ENCODE assay signal across 29 mouse cellular contexts in the genomic region with DNA sequence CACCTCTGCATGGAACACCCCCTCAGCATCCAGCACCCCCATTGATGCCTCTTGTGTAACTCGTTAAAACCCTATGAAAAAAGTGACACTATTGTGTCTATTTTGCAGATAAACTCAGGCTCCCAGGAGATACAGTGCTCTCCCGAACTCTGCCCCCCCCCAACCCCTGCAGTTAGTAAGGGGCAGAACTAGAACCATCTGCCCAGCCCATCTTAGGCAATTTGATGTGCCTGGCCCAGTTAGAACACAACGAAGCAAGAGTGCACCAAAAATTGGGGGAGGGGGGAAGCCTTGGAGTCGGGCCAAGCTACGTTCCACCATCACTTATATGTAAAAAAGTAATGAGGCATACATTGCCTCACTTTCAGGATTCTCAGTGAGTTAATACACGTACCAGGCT.
DNase-seq lines count a peak whose midpoint lies in the region; ATAC-seq and TF ChIP-seq lines count a peak whose summit lies in the region.
"Had no signal": no experiment of that assay in that cellular context is flagged by ENCODE, and none has a peak within 500 bp of the region (broad histone marks: within the 10 kb centered on the region; RNA-seq: fewer than 3 reads in every experiment).

No protein-coding gene starts in this region.

- H3K27me3 ChIP-seq in heart, embryonic 13.5 days (replicated peaks) = no peaks in the 10 kb centered on the region
- no peaks in the 10 kb centered on the region for H3K27me3 ChIP-seq in intestine, embryonic 15.5 days (replicated peaks)
- no peaks in the 10 kb centered on the region for H3K27me3 ChIP-seq in intestine, embryonic 16.5 days (replicated peaks; ENCODE audit: control insufficient read depth, insufficient read depth, low read length)
- H3K27me3 ChIP-seq in lung, embryonic 14.5 days (ENCODE audit: insufficient read depth, low read length) = no peaks in the 10 kb centered on the region
- no peaks in the 10 kb centered on the region for H3K27me3 ChIP-seq in lung, embryonic 16.5 days (ENCODE audit: control insufficient read depth, insufficient read depth, low read depth, low read length)
- H3K27me3 ChIP-seq: CH12.LX, Patski had no signal

- no peaks in the 10 kb centered on the region for H3K9me3 ChIP-seq in heart, embryonic 13.5 days
- no peaks in the 10 kb centered on the region for H3K9me3 ChIP-seq in intestine, embryonic 15.5 days
- no peaks in the 10 kb centered on the region for H3K9me3 ChIP-seq in intestine, embryonic 16.5 days (ENCODE audit: control insufficient read depth, low read length)
- no peaks in the 10 kb centered on the region for H3K9me3 ChIP-seq in lung, embryonic 14.5 days (ENCODE audit: low read depth, low read length)
- H3K9me3 ChIP-seq in lung, embryonic 16.5 days (ENCODE audit: control insufficient read depth, low read length) = no peaks in the 10 kb centered on the region
- H3K9me3 ChIP-seq: embryonic facial prominence, embryonic 13.5 days; embryonic facial prominence, embryonic 15.5 days; forebrain, embryonic 10.5 days; forebrain, embryonic 12.5 days had no signal

- H3K36me3 ChIP-seq in heart, embryonic 13.5 days = no peaks in the 10 kb centered on the region
- H3K36me3 ChIP-seq in intestine, embryonic 15.5 days = no peaks in the 10 kb centered on the region
- H3K36me3 ChIP-seq in intestine, embryonic 16.5 days (ENCODE audit: control insufficient read depth, insufficient read depth, low read length) = no peaks in the 10 kb centered on the region
- H3K36me3 ChIP-seq in lung, embryonic 14.5 days (ENCODE audit: insufficient read depth) = no peaks in the 10 kb centered on the region
- H3K36me3 ChIP-seq in lung, embryonic 16.5 days (ENCODE audit: control insufficient read depth, insufficient read depth, low read length) = no peaks in the 10 kb centered on the region
- H3K36me3 ChIP-seq: embryonic facial prominence, embryonic 13.5 days; embryonic facial prominence, embryonic 15.5 days; forebrain, embryonic 10.5 days; forebrain, embryonic 12.5 days; G1E had no signal

- H3K4me2 ChIP-seq in heart, embryonic 13.5 days = 0 out of 2 replicates have a peak overlapping the region, but pooled peaks have one; percentile 7
- H3K4me2 ChIP-seq in intestine, embryonic 15.5 days (replicated peaks) = no peak overlapping the region
- H3K4me2 ChIP-seq in intestine, embryonic 16.5 days (ENCODE audit: low read depth, low read length) = no peak overlapping the region
- H3K4me2 ChIP-seq in lung, embryonic 14.5 days = no peak overlapping the region
- no peak overlapping the region for H3K4me2 ChIP-seq in lung, embryonic 16.5 days (ENCODE audit: low read depth, low read length)
- H3K4me2 ChIP-seq: embryonic facial prominence, embryonic 13.5 days; embryonic facial prominence, embryonic 15.5 days; forebrain, embryonic 12.5 days had no signal

- no peak overlapping the region for H3K4me3 ChIP-seq in heart, embryonic 13.5 days
- H3K4me3 ChIP-seq in intestine, embryonic 15.5 days (replicated peaks) = no peak overlapping the region
- H3K4me3 ChIP-seq in intestine, embryonic 16.5 days (ENCODE audit: low read length) = no peak overlapping the region
- no peak overlapping the region for H3K4me3 ChIP-seq in lung, embryonic 14.5 days (ENCODE audit: low read depth, low read length)
- no peak overlapping the region for H3K4me3 ChIP-seq in lung, embryonic 16.5 days (ENCODE audit: low read length)
- H3K4me3 ChIP-seq: embryonic facial prominence, embryonic 13.5 days; embryonic facial prominence, embryonic 15.5 days; erythroblast, embryonic 14.5 days; forebrain, embryonic 10.5 days; forebrain, embryonic 12.5 days had no signal

- peaks cover 55% of the 10 kb centered on the region for H3K4me1 ChIP-seq in heart, embryonic 13.5 days
- no peaks in the 10 kb centered on the region for H3K4me1 ChIP-seq in intestine, embryonic 15.5 days (replicated peaks)
- peaks cover 3% of the 10 kb centered on the region; the same call in 1 of the 2 replicates for H3K4me1 ChIP-seq in intestine, embryonic 16.5 days (ENCODE audit: control insufficient read depth, insufficient read depth, low read length)
- H3K4me1 ChIP-seq in lung, embryonic 14.5 days (ENCODE audit: insufficient read depth) = peaks cover 7% of the 10 kb centered on the region; the same call in 1 of the 2 replicates
- H3K4me1 ChIP-seq in lung, embryonic 16.5 days (replicated peaks; ENCODE audit: control insufficient read depth, insufficient read depth, low read length) = peaks cover 5% of the 10 kb centered on the region
- H3K4me1 ChIP-seq: embryonic facial prominence, embryonic 15.5 days had no signal

- peak overlapping the region; percentile 51 for H3K27ac ChIP-seq in heart, embryonic 13.5 days (replicated peaks)
- 0 out of 2 replicates have a peak overlapping the region, but pooled peaks have one; percentile 27 for H3K27ac ChIP-seq in intestine, embryonic 15.5 days
- no peak overlapping the region for H3K27ac ChIP-seq in intestine, embryonic 16.5 days (ENCODE audit: low read length)
- H3K27ac ChIP-seq in lung, embryonic 14.5 days (ENCODE audit: low read depth) = no peak overlapping the region
- no peak overlapping the region for H3K27ac ChIP-seq in lung, embryonic 16.5 days (ENCODE audit: low read length)
- H3K27ac ChIP-seq: embryonic facial prominence, embryonic 13.5 days; embryonic facial prominence, embryonic 15.5 days; forebrain, embryonic 10.5 days; forebrain, embryonic 12.5 days had no signal

- H3K9ac ChIP-seq in heart, embryonic 13.5 days = no peak overlapping the region
- no peak overlapping the region for H3K9ac ChIP-seq in intestine, embryonic 15.5 days
- no peak overlapping the region for H3K9ac ChIP-seq in intestine, embryonic 16.5 days (ENCODE audit: low read depth, low read length)
- H3K9ac ChIP-seq in lung, embryonic 14.5 days = no peak overlapping the region
- H3K9ac ChIP-seq in lung, embryonic 16.5 days (ENCODE audit: low read length) = no peak overlapping the region
- H3K9ac ChIP-seq: embryonic facial prominence, embryonic 13.5 days; embryonic facial prominence, embryonic 15.5 days; forebrain, embryonic 12.5 days had no signal

- ATAC-seq in heart, embryonic 13.5 days (ENCODE audit: extremely low read depth, insufficient number of reproducible peaks, low FRiP score, low TSS enrichment) = 0 out of 2 replicates have a peak, but pooled peaks have one; percentile 5
- ATAC-seq in intestine, embryonic 15.5 days = peak; percentile 34; the same call in 1 of the 2 replicates
- ATAC-seq in intestine, embryonic 16.5 days = no peak; the same call in 1 of the 2 replicates
- peak; percentile 53 for ATAC-seq in lung, embryonic 14.5 days (ENCODE audit: insufficient read depth)
- peak; percentile 51 for ATAC-seq in lung, embryonic 16.5 days (ENCODE audit: low read depth)
- ATAC-seq: activated CD4-positive, CD25-positive, alpha-beta regulatory T cell, adult 4 months; CD4-positive, CD25-positive, alpha-beta regulatory T cell, adult 4 months; forebrain, embryonic 14.5 days; Patski had no signal

- WGBS in heart, embryonic 13.5 days = 45% methylated on average over 6 of the region's 6 CpGs
- WGBS in intestine, embryonic 15.5 days = 53% methylated on average over 6 of the region's 6 CpGs
- 56% methylated on average over 6 of the region's 6 CpGs for WGBS in intestine, embryonic 16.5 days
- WGBS in lung, embryonic 14.5 days = 44% methylated on average over 6 of the region's 6 CpGs
- 44% methylated on average over 6 of the region's 6 CpGs for WGBS in lung, embryonic 16.5 days

- TF ChIP-seq CTCF in lung, embryonic 14.5 days (IDR thresholded peaks at IDR 0.05; ENCODE audit: low read depth) = no peak

- no peak for DNase-seq in heart, adult 11 months
- no peak for DNase-seq in lung, embryonic 14.5 days
- no peak for DNase-seq in lung, postnatal 14 days
- no peak for DNase-seq in lung, postnatal 25 days (ENCODE audit: low spot score)
- DNase-seq: adrenal gland, adult 8-10 months; adrenal gland, postnatal 14 days; adrenal gland, postnatal 36 days; B cell, adult 2 months; cerebellum, adult 11 months; cerebellum, adult 18-20 months; cerebellum, adult 8-10 months; cerebellum, adult 9-11 months; cerebellum, postnatal 36 days; embryo, embryonic 11 days had no signal

Comparison
In these comparisons a context has a peak if more than half of its experiments do, and no peak if none do; other contexts are left out.
1. H3K27ac ChIP-seq: peak in heart, embryonic 13.5 days (single experiment) and intestine, embryonic 15.5 days (single experiment); none in intestine, embryonic 16.5 days (single experiment), lung, embryonic 14.5 days (single experiment) and lung, embryonic 16.5 days (single experiment).